Mouse (Mus musculus) erythroblast, embryonic 14.5 days (primary cell): Measurements from ENCODE around the gene Itga10. TPM values are rescaled to one million over a fixed set of nuclear protein-coding genes. Genes with fewer than 3 reads are reported as not detected.
"Not testable (repeated sequence)": the region's sequence is repeated elsewhere in the genome, so short reads cannot be mapped to it uniquely, and the experiment has no call there.

Source experiments
- H3K27me3 ChIP-seq: 2 replicates; pipeline ENCODE4 v1.6.1; 2012; ENCODE audit warnings: inconsistent platforms; ENCODE audit not compliant: control insufficient read depth
- H3K36me3 ChIP-seq: 2 replicates; pipeline ENCODE4 v1.6.1; 2012; ENCODE audit warnings: mild to moderate bottlenecking, inconsistent platforms; ENCODE audit not compliant: control insufficient read depth
- H3K4me1 ChIP-seq: 2 replicates; pipeline ENCODE4 v1.6.1; 2012; ENCODE audit warnings: inconsistent platforms; ENCODE audit not compliant: control insufficient read depth
- H3K4me3 ChIP-seq: replicated peaks from 2 replicates; pipeline ENCODE3; 2012; ENCODE audit warnings: moderate library complexity, mild to moderate bottlenecking, inconsistent platforms
- H3K9me3 ChIP-seq: 2 replicates; pipeline ENCODE4 v1.6.1; 2012; ENCODE audit warnings: low read length, inconsistent platforms, mixed read lengths; ENCODE audit not compliant: control insufficient read depth
- GATA1 ChIP-seq: IDR thresholded peaks from 2 replicates; pipeline ENCODE4 v1.6.1; 2012; ENCODE audit warnings: low read length, inconsistent platforms, mixed read lengths
- TAL1 ChIP-seq: IDR thresholded peaks from 3 replicates; pipeline ENCODE4 v1.6.1; 2012; ENCODE audit warnings: low read length, inconsistent platforms, mixed read lengths
- polyA plus RNA-seq: library from polyadenylated mRNA; stranded (reverse); fragments of >175 nt; gene quantifications from 2 replicates; pipeline ENCODE4 v1.2.3, GENCODE M21; 2012

Itga10 gene
- polyA plus RNA-seq, 1 experiment: not detected

DNA sequence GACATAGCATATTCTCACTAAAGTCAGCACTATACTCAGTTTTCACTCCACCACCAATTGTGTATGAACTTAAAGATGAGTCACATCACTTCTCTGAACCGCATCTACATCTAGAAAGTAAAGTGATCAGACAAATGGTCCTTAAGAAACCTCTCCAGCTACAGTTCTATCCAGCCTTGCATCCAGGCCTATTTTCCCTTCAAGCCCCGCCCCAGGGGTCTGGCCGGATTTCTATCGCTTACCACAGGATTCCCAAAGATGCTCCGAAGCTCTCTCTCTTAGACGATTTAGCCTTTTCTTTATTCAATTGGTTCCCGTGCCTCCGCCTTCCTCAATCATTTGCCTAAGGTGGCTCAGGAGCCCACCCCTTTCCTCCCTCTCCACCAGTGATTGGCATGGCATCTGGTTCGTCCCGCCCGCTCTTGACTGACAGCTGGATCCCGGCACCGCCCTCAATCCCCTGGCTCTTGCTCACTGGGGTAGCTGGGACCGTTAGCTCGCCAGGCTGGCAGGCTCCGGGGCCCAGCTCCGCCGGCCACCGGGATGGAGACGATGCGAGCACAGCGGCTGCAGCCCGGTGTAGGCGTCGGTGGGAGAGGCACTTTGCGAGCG is 44.6 kb upstream of the Itga10 start, which contains the start of gene Lix1l:
Gene Lix1l (plus strand): TSS at position 511 of the 612 bp plus-strand sequence.
- Histone ChIP-seq H3K4me1 (peaks cover 20% of the 10 kb centered on the region), H3K4me3 (peak within 1 kb of the TSS; percentile 60), H3K27me3 (peaks cover 82% of the 10 kb centered on the region), H3K36me3 (no peaks in the 10 kb centered on the region), H3K9me3 (peaks cover 12% of the 10 kb centered on the region)
- no peak for TF ChIP-seq TAL1
- TF ChIP-seq GATA1: no peak

DNA sequence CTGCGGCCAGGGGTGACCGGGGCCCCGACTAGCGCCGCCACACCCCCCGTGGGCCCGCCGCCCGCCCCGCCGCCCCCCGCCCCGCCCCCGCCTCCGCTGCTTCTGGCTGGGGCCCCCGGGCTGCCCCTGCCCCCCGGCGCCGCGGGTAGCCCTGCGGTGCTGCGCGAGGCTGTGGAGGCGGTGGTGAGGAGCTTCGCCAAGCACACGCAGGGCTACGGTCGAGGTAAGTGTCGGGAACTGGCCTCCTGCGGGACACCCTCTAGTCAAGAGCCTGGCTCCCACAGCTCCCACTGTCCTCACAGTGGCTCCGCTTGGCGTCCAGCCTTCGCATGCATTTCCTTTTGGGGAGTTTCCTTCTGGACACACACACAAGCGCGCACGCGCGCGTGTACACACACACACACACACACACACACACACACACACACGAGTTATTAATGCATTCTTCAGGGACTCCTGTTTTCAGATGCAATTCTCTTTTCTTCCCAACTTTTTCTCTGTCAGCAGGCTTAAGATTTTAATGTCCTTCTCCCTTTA is 44.1 kb upstream of the Itga10 start:
- H3K4me1 ChIP-seq: peaks cover 20% of the 10 kb centered on the region
- H3K9me3 ChIP-seq: peaks cover 12% of the 10 kb centered on the region
- H3K4me3 ChIP-seq: peak overlapping the region; percentile 60
- TF ChIP-seq GATA1 (no peak), TAL1 (no peak)
- no peaks in the 10 kb centered on the region for H3K36me3 ChIP-seq
- peaks cover 76% of the 10 kb centered on the region for H3K27me3 ChIP-seq

DNA sequence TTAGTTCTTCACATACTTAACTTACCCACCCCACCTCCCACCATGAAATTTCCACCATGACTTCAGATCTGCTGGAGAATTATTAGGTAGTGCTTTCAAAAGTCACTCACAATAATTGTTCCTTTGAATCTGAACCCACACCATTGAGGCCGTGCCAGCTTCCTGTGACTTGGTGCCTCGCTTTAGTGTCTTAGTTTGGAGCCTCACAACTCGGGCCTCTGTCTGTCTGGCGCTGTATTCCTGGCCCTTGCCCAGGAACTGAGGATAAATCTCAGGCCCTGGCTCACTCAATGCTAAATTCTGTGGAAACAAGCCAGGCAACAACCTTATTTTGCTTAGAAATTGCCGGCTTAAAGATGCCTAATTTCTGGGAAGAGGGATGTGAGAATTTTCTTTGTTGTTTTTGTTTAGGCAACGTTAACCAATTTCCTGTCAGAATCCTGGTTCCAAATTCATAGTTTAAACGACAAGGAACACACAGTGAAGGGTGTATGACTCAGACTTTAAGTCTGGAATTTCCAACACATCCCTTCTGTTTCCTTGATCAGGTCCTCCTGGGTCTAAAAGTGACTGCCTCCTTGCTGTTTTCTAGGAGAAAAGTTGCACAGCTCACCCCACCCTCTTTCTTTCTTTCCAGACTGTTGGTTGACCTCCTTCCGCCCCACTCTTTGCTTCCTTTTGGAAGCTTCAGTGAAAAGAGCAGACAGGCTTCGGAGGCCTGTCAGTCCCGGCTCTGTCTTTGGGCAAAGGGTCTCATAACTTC is 43.3 kb upstream of the Itga10 start:
- TF ChIP-seq TAL1: no peak
- TF ChIP-seq GATA1: no peak
- Histone ChIP-seq H3K4me3 (no peak overlapping the region), H3K9me3 (peaks cover 12% of the 10 kb centered on the region), H3K4me1 (peaks cover 17% of the 10 kb centered on the region), H3K27me3 (peaks cover 68% of the 10 kb centered on the region), H3K36me3 (no peaks in the 10 kb centered on the region)

DNA sequence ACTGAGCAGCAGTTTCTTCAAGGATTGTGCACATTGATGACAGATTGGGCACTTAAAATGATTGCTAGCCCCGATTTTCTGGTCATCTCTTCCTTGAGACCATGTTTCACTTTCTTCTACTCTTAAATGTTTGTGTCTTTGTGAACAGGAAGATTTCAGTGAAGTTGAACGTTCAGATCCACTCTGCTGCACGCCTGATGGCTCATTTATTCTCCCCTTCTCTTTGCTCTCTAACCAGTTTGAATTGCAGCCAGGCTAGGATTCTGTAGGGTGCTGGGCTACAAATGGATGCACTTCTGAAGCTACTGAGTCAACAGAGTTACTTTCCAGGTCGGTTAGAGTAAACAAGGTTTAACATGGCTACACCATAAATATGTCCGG is 42.7 kb upstream of the Itga10 start:
- Histone ChIP-seq H3K36me3 (no peaks in the 10 kb centered on the region), H3K4me1 (peaks cover 12% of the 10 kb centered on the region), H3K4me3 (no peak overlapping the region), H3K27me3 (peaks cover 63% of the 10 kb centered on the region), H3K9me3 (peaks cover 8% of the 10 kb centered on the region)
- no peak for TF ChIP-seq TAL1
- TF ChIP-seq GATA1: no peak

DNA sequence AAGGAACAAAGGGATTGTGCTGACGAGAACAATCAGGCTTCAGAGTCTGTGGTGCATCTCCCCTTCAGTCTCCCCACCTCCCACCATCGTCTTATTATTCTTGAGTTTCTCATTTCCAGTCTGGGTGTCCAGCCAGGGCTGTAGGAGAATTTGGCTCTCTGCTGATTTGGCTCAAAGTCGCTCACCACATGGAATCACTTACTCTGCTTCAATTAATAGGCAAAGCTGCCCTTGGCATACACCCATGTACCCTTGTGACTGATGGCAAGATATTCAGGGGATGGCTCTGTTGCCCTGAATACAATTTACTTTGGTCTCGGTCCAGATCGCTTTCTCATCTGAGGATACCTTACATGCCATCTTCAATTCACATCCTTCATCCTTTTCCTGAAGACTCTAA is 42.1 kb upstream of the Itga10 start:
- peaks cover 9% of the 10 kb centered on the region for H3K4me1 ChIP-seq
- peaks cover 6% of the 10 kb centered on the region; the same call in 1 of the 2 replicates for H3K9me3 ChIP-seq
- no peak overlapping the region for H3K4me3 ChIP-seq
- H3K27me3 ChIP-seq: peaks cover 56% of the 10 kb centered on the region
- H3K36me3 ChIP-seq: no peaks in the 10 kb centered on the region
- TF ChIP-seq TAL1 (no peak), GATA1 (no peak)

DNA sequence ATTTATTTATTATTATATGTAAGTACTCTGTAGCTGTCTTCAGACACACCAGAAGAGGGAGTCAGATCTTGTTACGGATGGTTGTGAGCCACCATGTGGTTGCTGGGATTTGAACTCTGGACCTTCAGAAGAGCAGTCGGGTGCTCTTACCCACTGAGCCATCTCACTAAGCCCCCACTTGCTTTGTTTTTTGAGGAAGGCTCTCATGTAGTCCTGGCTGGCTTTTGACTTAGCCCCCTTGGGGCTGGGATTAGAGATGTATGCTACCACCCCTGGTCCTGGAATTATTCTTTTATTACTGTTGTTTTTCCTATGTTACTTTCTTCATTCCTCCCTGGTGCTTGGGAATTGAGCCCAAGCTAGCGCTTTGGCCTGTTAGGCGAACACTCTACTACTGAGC is 39.4 kb upstream of the Itga10 start:
- H3K9me3 ChIP-seq, H3K36me3 ChIP-seq, H3K4me3 ChIP-seq, H3K4me1 ChIP-seq: not testable (repeated sequence)
- H3K27me3 ChIP-seq: peaks cover 29% of the 10 kb centered on the region

DNA sequence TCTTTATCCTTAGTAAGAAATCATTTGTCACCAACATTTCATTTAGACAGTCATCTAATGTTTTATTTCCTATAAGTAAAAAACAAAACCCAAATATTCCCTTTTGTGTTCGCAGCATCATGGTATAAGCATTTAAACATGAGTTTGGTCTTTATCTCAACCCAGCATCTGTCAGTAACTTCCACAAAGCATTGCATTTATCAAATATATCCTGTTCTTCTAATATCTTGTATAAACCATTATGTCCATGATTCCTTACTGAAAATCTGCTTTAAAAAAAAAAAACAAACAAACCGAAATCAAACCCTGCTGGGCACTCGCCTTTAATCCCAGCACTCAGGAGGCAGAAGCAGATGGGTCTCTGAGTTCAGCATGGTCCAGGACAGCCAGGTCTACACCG is 38.8 kb upstream of the Itga10 start:
- Histone ChIP-seq H3K4me3 (no peak overlapping the region), H3K27me3 (peaks cover 23% of the 10 kb centered on the region), H3K4me1 (no peaks in the 10 kb centered on the region), H3K36me3 (no peaks in the 10 kb centered on the region), H3K9me3 (no peaks in the 10 kb centered on the region)
- TF ChIP-seq GATA1: no peak
- no peak for TF ChIP-seq TAL1

DNA sequence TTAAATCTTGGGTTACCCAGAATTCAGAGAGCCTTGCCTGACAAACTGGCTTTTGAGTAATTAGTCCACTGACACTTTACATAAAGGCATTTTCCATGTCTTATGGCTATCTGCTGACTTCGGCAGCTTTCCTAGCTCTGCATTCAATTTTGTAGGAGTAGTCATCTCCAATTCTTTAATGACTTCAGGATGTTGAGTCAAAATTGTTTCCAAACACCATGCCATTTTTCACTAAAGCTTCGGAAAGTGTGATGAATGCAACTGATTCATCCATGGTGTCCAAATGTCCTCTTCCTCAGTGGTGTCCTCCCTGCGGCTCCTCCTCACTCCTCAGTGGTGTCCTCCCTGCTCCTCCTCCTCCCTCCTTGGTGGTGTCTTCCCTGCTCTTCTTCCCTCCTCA is 27.4 kb upstream of the Itga10 start:
- no peaks in the 10 kb centered on the region for H3K9me3 ChIP-seq
- peaks cover 2% of the 10 kb centered on the region; the same call in 1 of the 2 replicates for H3K4me1 ChIP-seq
- no peak overlapping the region for H3K4me3 ChIP-seq
- no peaks in the 10 kb centered on the region for H3K27me3 ChIP-seq
- H3K36me3 ChIP-seq: peaks cover 12% of the 10 kb centered on the region
- no peak for TF ChIP-seq TAL1
- no peak for TF ChIP-seq GATA1

DNA sequence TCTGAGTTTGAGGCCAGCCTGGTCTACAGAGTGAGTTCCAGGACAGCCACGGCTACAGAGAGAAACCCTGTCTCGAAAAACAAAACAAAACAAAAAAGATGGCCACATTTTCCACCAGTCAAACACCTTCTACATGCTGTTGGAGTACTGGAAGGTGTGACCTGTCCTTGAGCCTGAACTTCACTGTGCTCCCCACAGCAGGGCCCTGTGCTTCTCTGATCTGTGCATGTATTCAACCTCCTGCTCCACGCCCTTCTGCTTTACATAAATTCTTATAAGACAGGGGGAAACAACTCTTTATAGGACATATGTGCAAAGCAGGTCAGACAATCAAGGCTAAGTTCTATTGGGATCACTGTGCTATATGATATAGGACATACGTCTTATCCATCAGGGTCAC is 22.2 kb upstream of the Itga10 start:
- H3K4me1 ChIP-seq: no peaks in the 10 kb centered on the region
- H3K27me3 ChIP-seq: no peaks in the 10 kb centered on the region
- H3K9me3 ChIP-seq: no peaks in the 10 kb centered on the region
- TF ChIP-seq TAL1: no peak
- no peak for TF ChIP-seq GATA1
- H3K36me3 ChIP-seq: peaks cover 26% of the 10 kb centered on the region
- H3K4me3 ChIP-seq: no peak overlapping the region
